Mouse (Mus musculus) thymus, postnatal 36 days (tissue): ENCODE results near the gene Ly6g6c.

Source experiments
- DNase-seq, 2 experiments: peaks; one replicate each; pipeline ENCODE4 v3.0.0; 2022; ENCODE audit warnings: mixed read lengths in 2 of 2

Ly6g6c gene

DNA sequence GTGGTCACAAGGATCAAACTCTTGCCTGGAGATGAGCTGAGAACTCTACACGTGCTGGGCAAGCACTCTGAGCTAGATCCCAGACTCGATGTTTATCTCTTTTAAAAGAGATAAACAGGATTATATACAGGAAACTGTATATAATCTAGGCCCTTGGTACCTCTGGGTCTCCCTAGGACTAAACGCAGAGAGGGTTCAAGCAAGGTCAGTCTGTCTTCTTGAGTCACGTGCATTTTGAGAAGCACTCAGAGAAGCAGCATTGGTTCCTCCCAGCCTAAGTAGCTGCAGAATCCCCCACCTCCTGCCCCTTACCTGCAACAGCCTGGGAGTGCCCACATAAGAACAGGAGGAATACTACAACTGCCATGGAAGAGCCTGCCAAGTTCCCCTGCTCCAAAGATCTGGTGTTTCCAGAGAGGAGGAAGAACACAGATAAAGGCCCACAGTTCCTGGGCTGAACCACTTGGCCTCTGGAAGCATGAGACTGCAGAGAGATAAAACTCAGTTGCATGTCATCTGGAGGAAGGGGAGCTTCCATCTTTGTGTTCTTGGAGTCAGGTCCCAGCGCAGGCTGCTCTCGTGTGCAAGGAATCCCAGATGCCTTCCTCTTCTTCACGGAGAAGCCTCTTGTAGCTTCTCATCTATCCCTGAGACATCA is 20.1 kb downstream of the Ly6g6c start, which contains the start of gene Ly6g6f:
Ly6g6f (minus strand) TSS at position 403 of the 658 bp plus-strand sequence.
- DNase-seq: no peak

DNA sequence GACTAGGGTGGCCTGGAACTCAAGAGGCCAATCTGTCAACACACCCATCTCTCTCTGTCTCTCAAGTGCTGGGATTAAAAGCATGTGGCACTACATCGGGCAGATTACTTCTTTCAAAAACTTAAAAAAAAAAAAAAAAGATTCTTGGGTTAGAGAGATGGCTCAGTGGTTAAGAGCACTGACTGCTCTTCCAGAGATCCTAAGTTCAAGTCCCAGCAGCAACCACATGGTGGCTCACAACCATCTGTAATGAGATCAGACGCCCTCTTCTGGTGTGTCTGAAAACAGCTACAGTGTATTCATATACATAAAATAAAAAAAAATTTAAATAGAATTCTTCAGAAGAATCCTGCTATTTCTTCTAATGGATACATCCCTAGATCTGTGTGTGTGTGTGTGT is 23.0 kb downstream of the Ly6g6c start:
- DNase-seq: no peak

DNA sequence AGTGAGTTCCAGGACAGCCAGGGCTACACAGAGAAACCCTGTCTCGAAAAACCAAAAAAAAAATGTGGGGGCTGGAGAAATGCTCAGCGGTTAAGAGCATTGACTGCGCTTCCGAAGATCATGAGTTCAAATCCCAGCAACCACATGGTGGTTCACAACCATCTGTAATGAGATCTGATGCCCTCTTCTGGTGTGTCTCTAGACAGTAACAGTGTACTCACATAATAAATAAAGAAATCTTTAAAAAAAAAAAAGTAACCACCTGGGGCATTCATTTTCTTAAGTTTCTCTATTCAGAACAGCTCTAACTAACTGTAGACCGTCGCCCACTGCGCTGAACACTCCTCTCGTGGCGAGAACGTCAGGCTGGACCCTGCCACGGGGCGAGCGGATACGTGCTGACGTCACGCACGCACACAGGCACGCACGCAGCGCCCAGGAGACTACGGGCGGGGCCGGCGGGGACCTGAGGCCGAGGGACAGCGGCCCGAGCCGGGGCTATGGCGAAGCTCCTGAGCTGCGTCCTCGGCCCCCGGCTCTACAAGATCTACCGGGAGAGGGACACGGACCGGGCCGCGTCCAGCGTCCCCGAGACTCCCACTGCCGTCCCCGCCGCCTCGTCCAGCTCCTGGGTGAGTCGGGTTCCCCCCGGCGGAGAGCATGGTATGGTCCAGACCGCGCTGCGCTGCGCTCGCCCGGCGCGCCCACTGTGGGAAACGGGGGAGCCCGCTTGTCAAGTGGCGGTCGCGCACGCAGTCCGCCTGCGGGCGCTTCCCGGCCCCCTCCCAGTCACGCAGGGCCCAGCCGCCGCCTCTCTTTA is 23.8 kb downstream of the Ly6g6c start, which contains the start of gene Abhd16a:
Abhd16a (plus strand) TSS at position 439 of the 820 bp plus-strand sequence.
- DNase-seq: peak; percentile 93 to 96

DNA sequence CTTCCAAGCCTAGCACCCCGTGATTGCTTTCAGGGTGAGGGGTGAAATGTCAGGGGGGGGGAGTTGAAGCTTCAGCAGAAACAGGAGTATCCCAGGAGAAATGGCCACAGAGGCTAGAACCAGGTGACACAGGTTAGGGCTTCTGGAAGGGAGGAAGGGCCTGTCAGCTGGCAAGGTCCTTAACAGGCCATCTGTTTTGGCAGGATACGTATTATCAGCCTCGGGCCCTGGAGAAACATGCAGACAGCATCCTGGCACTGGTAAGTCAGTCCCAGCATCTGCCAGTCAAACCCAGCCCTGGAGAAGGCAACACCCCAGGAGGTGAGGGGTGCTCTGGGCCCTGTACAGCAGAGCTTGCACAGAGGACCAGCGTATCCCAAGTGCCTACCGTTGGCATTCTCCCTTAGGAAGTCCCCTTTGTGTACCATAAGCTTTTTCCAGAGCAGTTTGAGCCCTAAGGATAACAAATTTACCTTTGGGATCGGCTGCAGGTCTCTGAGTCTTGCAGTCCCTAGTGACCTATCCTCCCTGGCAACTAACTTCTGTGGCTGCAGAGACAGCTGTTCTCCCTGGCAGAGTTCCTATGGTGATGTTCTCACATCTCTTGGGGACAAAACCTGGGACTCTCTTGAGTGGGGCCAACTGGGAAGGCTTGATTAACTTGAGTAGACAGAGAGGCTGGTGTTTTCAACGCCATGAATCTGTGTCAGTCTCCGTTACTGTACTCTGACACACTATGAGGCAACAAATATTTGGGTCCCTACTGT is 25.2 kb downstream of the Ly6g6c start:
- DNase-seq: no peak

- no peak for DNase-seq
Measured at GRCm38 (mm10) chr17:35092403-35093198, 27.4 kb downstream of the Ly6g6c start.

GRCm38 (mm10) chr17:35094475-35095365 is 29.5 kb downstream of the Ly6g6c start:
- DNase-seq: no peak

GRCm38 (mm10) chr17:35096597-35096996 is 31.4 kb downstream of the Ly6g6c start:
- no peak for DNase-seq

DNA sequence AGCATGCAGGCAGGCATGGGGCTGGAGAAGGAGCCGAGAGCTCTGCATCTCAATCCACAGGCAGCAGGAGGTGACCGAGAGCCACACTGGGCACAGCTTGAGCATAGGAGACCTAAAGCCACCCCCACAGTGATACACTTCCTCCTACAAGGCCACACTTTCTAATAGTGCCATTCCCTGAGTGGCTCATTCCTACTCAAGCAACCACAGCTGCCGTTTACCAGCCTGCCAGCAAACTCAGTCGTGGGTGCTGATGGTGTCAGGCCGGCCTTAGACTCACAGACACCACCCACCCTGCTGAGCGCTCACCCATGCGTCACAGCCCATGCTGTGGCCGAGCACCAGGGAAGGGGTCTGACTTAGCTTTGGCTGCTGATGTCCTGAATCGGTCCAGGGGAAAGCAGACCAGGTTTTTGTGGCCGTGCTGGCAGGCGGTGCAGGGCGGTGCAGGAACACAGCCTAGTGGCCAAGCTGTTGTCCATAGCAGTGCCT is 32.0 kb downstream of the Ly6g6c start:
- peak in 1 of 2 experiments; percentile 23 for DNase-seq

- DNase-seq: no peak
Measured at GRCm38 (mm10) chr17:35100196-35100765, 35.1 kb downstream of the Ly6g6c start.

DNA sequence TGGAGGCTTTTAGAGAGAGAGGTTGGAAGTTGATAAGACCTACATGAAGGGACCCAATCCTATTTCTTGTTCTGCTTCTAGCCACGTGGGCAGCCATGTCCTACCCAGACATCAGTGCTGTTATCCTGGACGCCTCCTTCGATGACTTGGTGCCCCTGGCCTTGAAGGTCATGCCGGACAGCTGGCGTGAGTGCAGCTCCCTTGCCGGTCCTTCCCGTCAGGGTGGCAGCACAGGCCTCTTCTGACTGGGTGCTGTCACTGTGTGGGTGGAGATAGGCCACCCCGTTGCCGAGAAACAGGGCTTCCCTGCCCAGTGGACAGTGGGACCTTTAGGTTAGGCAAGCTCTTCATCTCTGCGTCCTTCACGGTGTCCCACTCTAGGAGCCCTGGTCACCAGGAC is 36.0 kb downstream of the Ly6g6c start:
- no peak for DNase-seq

DNA sequence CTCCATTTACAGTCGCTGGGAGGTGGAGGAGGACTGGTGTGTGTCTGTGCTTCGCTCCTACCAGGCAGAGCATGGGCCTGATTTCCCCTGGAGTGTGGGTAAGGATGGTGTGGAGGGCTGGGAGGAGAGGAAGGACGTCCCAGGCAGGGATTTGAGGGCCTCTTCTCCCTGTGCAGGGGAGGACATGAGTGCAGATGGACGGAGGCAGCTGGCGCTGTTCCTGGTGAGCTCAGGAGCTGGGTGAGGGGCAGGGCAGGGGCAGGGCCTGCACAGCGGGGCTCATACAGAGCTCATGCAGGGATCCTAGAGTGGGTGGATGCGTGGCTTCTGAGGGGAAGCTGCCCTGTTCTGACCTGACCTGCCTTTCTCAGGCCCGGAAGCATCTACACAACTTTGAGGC is 37.1 kb downstream of the Ly6g6c start:
- DNase-seq: no peak

DNA sequence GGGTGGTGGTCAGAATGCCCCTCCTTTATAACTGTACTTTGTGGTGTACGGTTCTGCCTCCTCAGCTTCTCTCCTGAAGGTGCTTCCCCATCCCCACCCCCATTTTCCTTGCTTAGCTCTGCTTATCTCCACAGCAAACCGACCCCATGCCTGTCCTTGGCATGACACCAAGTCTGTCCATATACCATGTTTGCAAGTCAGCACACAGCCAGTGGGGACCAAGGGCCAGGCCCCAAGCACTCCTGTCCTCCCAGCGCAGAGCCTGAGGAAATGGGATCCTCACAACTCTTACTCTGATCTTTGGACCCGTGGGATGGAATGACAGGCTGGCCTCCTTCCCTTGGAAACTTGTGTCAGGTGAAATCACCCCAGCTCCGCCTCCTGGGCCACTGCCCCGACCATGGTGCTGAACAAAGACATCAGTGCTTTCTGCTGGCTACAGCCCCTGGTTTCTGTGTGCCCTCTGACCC is 38.1 kb downstream of the Ly6g6c start:
- no peak for DNase-seq

GRCm38 (mm10) chr17:35104079-35104478 is 38.9 kb downstream of the Ly6g6c start:
- no peak for DNase-seq

- no peak for DNase-seq
Measured at GRCm38 (mm10) chr17:35104754-35105153, 39.6 kb downstream of the Ly6g6c start.

DNA sequence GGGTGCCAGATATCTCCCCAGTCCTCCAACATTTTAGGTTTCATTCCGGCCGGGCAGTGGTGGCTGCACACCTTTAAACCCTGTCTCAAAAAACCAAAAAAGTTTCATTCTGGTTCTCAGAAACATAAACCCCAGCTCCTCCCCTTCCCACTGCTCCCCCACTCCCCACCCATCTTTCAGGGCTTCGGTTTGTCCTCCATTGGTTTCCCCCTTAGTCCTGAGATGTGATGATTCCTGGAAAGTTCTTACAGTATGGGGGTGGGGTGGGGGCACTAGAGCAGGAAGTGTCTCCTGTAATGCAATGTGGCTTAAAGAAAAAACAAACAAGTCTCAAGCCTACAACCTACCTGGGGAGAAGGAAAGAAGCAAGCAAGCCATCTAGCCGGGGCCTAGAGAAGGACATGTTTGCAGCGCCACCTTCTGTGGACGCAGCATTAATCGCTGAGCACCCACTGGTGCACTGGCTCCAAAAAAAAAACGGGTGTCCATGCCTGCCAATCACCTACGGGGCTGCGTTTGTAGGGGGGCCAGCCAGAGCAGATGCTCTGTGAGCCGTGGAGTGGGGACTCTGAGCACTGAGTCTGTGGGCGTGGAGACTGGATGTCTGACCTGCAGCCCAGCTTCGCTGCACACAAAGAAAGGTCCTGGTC is 40.7 kb downstream of the Ly6g6c start:
- peak; percentile 30 to 46 for DNase-seq

DNA sequence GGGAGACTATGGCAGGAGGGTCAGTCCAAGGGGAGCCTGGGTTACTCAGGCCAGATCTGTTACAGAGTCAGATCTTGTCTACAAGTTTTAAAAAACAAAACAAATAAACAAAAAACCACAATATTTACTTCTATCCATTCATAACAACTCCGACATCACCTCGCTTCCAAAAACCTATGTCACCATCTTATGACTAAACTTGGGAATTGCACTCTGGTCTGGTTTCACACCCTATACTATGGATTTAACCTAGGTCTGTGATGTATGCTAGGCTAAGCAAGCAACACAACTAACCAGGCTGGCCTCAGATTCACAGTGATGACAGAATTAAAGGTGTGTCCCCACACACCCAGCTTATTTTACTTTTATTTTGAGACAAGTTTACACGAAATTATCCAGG is 41.3 kb downstream of the Ly6g6c start:
- DNase-seq: no peak

GRCm38 (mm10) chr17:35108097-35108496 is 42.9 kb downstream of the Ly6g6c start, which contains the start of gene Ly6g5c:
Gene Ly6g5c, plus strand, starts transcription at chr17:35108279.
- DNase-seq: no peak

DNA sequence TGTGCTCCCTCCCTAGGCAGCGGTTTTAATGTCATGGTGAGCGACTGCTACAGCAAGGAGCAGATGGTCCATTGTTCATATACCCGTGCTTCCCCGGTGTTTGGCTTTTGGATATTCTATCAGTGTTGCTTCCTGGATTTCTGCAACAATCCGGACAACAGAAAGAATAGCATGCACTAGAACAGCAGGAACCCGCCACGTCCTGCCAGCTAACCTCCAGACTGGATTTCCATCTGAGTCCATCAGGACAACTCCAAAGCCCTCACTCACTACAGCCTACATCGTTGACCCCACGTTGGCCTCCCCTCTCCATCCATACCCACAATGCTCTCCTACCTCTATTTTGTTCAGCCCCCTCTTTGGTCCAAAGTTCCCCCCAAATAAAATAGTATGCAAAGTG is 46.6 kb downstream of the Ly6g6c start:
- no peak for DNase-seq

- DNase-seq: peak; percentile 60 to 64
Measured at GRCm38 (mm10) chr17:35115046-35116019, 50.1 kb downstream of the Ly6g6c start, which contains the start of gene Ly6g5b. Gene Ly6g5b, minus strand, starts transcription at chr17:35115428.
